Mouse (Mus musculus): ENCODE results near the gene Cttnbp2. TPM values are rescaled to one million over a fixed set of nuclear protein-coding genes. Genes with fewer than 3 reads are reported as not detected.
A peak's percentile ranks its signal among the peaks of the same experiment; 100 is the strongest.
"Not testable (repeated sequence)": the region's sequence is repeated elsewhere in the genome, so short reads cannot be mapped to it uniquely, and the experiment has no call there.

The Cttnbp2 gene
- polyA plus RNA-seq, 1 experiment from 2014 or later, result 22.3 TPM

DNA sequence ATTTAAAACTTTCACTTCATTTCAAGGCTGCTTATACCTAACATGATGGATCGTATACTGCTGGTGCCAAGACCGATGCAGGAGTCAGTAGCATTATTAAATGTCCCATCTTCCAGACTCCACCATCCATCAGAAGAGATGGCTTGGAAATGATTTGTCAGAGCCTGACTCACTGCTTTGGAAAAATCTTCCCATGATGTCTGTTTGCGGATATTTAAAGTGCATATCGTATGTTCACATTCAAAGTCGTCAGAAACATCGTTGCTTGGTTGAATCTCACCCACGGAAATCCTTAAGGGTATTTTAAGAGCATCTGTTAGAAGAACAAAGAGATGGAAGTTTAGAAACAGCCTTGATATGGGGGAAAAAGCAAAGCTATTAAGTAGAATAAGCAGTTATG lies 106.2 kb downstream of the Cttnbp2 start:
- Histone ChIP-seq H3K36me3 (peaks cover 20% of the 10 kb centered on the region), H3K27ac (no peak overlapping the region), H3K9ac (no peak overlapping the region), H3K4me2 (no peak overlapping the region), H3K4me1 (no peaks in the 10 kb centered on the region), H3K27me3 (no peaks in the 10 kb centered on the region), H3K4me3 (no peak overlapping the region), H3K9me3 (no peaks in the 10 kb centered on the region)
- 96% methylated on average over 7 of the region's 7 CpGs for WGBS
- no peak for ATAC-seq (ENCODE audit: insufficient number of reproducible peaks, insufficient read depth, low FRiP score, low TSS enrichment, low read depth)

GRCm38 (mm10) chr6:18401066-18401674 lies 113.5 kb downstream of the Cttnbp2 start:
- Histone ChIP-seq H3K4me2 (no peak overlapping the region), H3K4me3 (no peak overlapping the region), H3K9ac (no peak overlapping the region), H3K27me3 (no peaks in the 10 kb centered on the region), H3K9me3 (0 out of 2 replicates have a peak, but pooled peaks cover 5% of the 10 kb centered on the region), H3K36me3 (peaks cover 30% of the 10 kb centered on the region), H3K4me1 (no peaks in the 10 kb centered on the region), H3K27ac (no peak overlapping the region)
- 79% methylated on average over 1 of the region's 1 CpGs for WGBS
- no peak for ATAC-seq (ENCODE audit: insufficient number of reproducible peaks, insufficient read depth, low FRiP score, low TSS enrichment, low read depth)

- Histone ChIP-seq H3K36me3 (peaks cover 8% of the 10 kb centered on the region), H3K27me3 (no peaks in the 10 kb centered on the region), H3K4me1 (peaks cover 8% of the 10 kb centered on the region), H3K9ac (no peak overlapping the region), H3K27ac (no peak overlapping the region), H3K9me3 (no peaks in the 10 kb centered on the region), H3K4me3 (no peak overlapping the region), H3K4me2 (no peak overlapping the region)
- 74% methylated on average over 2 of the region's 2 CpGs for WGBS
- no peak for ATAC-seq (ENCODE audit: insufficient number of reproducible peaks, insufficient read depth, low FRiP score, low TSS enrichment, low read depth)
These were observed 133.3 kb downstream of the Cttnbp2 start for GRCm38 (mm10) chr6:18381380-18381779.

DNA sequence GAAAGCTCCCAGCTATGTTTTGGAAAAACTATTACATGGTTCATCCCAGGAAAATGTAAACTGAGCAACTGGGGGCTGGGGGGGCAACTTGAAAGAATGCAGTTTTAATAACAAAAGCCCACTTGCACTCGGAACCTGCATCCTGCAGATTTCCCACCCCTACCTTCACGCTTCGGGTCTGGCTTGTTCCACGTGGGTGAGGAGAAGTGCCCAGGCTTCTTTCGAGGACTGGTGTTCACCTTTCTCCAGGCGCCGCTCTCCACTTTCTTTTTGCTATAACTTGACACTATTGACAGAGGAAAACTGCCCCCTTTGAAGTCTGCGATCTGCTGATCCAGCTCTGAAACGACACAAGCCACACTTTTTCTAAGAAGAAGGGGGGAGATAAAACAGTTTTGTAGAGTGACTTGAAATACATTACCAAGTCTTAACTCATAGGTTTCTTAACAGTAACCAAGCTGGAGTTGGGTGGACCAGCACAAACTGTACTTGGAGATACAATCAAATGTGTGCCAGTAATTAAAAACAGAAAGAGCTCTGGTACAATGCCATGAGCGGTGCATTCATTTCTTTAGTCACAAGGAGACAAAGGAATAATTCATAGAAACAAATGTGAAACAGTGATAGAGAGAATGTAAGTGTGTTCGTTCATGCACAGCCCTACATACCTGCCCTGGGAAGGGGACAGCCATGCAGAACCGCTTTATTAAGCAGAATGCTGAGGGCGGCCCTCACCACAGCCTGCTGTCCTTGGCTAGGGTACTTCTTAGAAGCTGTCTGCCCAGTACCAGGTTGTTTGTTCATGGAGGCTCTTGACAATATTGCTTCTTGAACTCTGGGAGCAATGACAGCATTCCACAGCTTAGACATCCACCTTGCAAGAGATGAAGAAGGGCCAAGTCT lies 134.1 kb downstream of the Cttnbp2 start:
- ATAC-seq (ENCODE audit: insufficient number of reproducible peaks, insufficient read depth, low FRiP score, low TSS enrichment, low read depth), result no peak
- Histone ChIP-seq H3K4me2 (no peak overlapping the region), H3K9ac (no peak overlapping the region), H3K27me3 (no peaks in the 10 kb centered on the region), H3K36me3 (peaks cover 11% of the 10 kb centered on the region), H3K27ac (peak overlapping the region; percentile 57), H3K4me3 (no peak overlapping the region), H3K4me1 (peaks cover 8% of the 10 kb centered on the region), H3K9me3 (no peaks in the 10 kb centered on the region)
- 58% methylated on average over 13 of the region's 13 CpGs for WGBS

GRCm38 (mm10) chr6:18377755-18378154 lies 136.9 kb downstream of the Cttnbp2 start:
- peaks cover 12% of the 10 kb centered on the region for H3K36me3 ChIP-seq
- H3K4me3 ChIP-seq; ATAC-seq (ENCODE audit: insufficient number of reproducible peaks, insufficient read depth, low FRiP score, low TSS enrichment, low read depth); H3K4me2 ChIP-seq; H3K9ac ChIP-seq; H3K4me1 ChIP-seq; H3K9me3 ChIP-seq; H3K27me3 ChIP-seq; H3K27ac ChIP-seq: not testable (repeated sequence)
- 80% methylated on average over 2 of the region's 2 CpGs for WGBS

DNA sequence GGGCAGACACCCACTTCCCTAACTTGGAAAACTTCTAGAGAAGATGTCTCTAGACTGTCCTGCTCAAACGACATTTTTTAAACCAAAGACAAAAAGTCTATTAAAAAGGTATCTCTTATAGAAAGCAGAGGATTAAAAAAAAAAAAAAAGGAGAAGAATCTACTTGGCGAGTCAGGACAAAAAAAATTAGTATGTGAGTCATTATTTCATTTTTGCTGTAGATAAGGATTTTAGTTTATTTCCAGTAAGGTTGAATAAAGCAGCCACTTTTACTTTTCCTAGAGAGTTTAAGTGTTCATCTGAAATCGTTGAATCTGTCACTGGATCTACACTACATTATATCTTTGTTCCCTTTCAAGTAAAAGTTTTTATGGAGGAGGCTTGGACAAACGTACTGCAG lies 139.9 kb downstream of the Cttnbp2 start:
- Histone ChIP-seq H3K27me3 (no peaks in the 10 kb centered on the region), H3K9ac (no peak overlapping the region), H3K36me3 (0 out of 2 replicates have a peak, but pooled peaks cover 4% of the 10 kb centered on the region), H3K4me3 (no peak overlapping the region), H3K27ac (no peak overlapping the region), H3K9me3 (no peaks in the 10 kb centered on the region), H3K4me2 (no peak overlapping the region), H3K4me1 (no peaks in the 10 kb centered on the region)
- WGBS, result 69% methylated on average over 4 of the region's 4 CpGs
- no peak for ATAC-seq (ENCODE audit: insufficient number of reproducible peaks, insufficient read depth, low FRiP score, low TSS enrichment, low read depth)

DNA sequence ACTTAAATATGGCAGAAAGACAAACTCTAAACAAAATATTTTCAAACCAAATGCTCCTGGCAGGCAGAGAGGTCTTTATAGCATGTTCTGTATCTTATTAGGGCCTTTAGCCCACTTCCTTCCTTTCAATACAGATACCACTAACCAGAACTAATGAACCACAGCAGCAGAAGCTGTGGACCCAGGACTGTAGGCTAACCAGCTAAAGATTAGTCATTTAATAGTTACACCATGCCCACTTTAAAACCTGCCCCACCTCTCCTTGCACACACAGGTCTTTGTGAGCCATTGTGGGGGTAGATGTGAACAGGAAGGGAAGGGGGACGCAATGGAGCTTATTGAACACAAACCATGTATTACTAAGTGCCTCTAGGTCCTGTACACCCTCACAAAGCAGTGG lies 141.0 kb downstream of the Cttnbp2 start:
- H3K4me2 ChIP-seq, result no peak overlapping the region
- H3K9ac ChIP-seq, result no peak overlapping the region
- H3K4me1 ChIP-seq, result no peaks in the 10 kb centered on the region
- ATAC-seq (ENCODE audit: insufficient number of reproducible peaks, insufficient read depth, low FRiP score, low TSS enrichment, low read depth), result no peak
- H3K9me3 ChIP-seq, result no peaks in the 10 kb centered on the region
- H3K36me3 ChIP-seq, result 0 out of 2 replicates have a peak, but pooled peaks cover 4% of the 10 kb centered on the region
- 33% methylated on average over 1 of the region's 1 CpGs for WGBS
- no peak overlapping the region for H3K4me3 ChIP-seq
- H3K27ac ChIP-seq, result no peak overlapping the region
- no peaks in the 10 kb centered on the region for H3K27me3 ChIP-seq

DNA sequence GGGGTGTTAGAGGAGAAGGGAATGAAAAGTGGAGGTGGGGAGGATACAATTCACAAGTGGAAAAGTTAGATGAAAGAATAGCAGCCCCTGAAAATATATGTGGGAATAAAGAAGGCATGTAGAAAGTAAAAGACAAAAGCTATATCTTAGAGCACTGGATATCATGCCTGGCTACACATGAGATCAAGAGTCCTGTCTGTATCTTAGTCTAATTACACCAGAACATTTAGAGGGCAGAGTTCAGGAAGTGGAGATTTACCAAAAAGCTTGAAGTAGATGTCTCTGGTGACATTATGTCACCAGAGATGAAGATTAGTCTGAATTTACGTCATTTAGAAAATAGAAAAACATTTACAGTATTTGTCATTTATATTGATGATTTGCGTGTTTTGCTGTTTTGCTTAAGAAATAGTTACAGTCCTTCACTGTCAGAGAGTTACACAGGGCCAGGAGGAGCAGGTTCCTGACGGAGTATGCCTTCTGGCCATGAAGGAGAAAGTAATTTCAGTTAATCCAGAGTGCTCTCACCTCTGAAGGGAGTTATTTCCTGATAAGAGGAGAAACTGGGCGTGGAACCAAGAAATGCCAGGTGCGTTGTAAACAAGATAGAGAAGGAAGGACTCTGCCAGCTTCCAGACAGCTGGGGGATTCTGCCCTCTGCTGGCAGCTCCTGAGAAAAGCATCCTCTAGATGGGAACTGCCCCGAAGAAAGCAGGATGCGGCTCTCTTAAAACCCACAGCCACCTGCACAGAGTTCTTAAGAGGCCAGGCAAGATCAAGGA lies 142.0 kb downstream of the Cttnbp2 start:
- 0 out of 2 replicates have a peak, but pooled peaks cover 4% of the 10 kb centered on the region for H3K36me3 ChIP-seq
- no peak overlapping the region for H3K4me3 ChIP-seq
- H3K9me3 ChIP-seq, result no peaks in the 10 kb centered on the region
- H3K4me2 ChIP-seq, result no peak overlapping the region
- H3K27ac ChIP-seq, result no peak overlapping the region
- no peak overlapping the region for H3K9ac ChIP-seq
- 27% methylated on average over 7 of the region's 7 CpGs for WGBS
- no peaks in the 10 kb centered on the region for H3K27me3 ChIP-seq
- ATAC-seq (ENCODE audit: insufficient number of reproducible peaks, insufficient read depth, low FRiP score, low TSS enrichment, low read depth), result no peak
- H3K4me1 ChIP-seq, result no peaks in the 10 kb centered on the region

DNA sequence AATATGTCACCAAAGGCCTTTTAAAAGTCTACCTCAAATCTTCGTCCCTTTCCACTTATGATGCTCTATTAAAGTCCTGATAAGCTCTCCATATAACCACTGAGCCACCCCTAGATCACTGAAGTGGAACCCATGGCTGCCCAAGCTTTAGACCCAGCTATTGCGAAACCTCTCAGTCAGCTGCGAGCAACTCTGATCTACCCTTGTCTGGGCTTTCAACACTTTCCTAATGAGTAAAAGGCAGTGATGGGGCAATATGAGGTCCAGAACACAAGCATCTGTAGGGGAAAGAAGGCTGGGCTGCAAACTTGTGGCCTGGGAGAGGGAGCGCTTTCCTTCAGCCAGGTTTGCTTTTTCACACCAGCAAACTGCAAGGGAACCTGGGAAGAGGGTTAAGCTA lies 144.9 kb downstream of the Cttnbp2 start:
- H3K4me2 ChIP-seq, result no peak overlapping the region
- no peaks in the 10 kb centered on the region for H3K27me3 ChIP-seq
- no peaks in the 10 kb centered on the region for H3K9me3 ChIP-seq
- no peak for ATAC-seq (ENCODE audit: insufficient number of reproducible peaks, insufficient read depth, low FRiP score, low TSS enrichment, low read depth)
- 90% methylated on average over 4 of the region's 4 CpGs for WGBS
- H3K9ac ChIP-seq, result no peak overlapping the region
- H3K36me3 ChIP-seq, result no peaks in the 10 kb centered on the region
- H3K4me3 ChIP-seq, result no peak overlapping the region
- no peaks in the 10 kb centered on the region for H3K4me1 ChIP-seq
- no peak overlapping the region for H3K27ac ChIP-seq

GRCm38 (mm10) chr6:18369054-18369453 lies 145.6 kb downstream of the Cttnbp2 start:
- Histone ChIP-seq H3K36me3 (no peaks in the 10 kb centered on the region), H3K4me1 (no peaks in the 10 kb centered on the region), H3K27me3 (no peaks in the 10 kb centered on the region), H3K4me3 (no peak overlapping the region), H3K27ac (no peak overlapping the region), H3K9ac (no peak overlapping the region), H3K4me2 (no peak overlapping the region), H3K9me3 (no peaks in the 10 kb centered on the region)
- WGBS, result 71% methylated on average over 3 of the region's 3 CpGs
- ATAC-seq (ENCODE audit: insufficient number of reproducible peaks, insufficient read depth, low FRiP score, low TSS enrichment, low read depth), result no peak

GRCm38 (mm10) chr6:18362232-18362631 lies 152.4 kb downstream of the Cttnbp2 start:
- Histone ChIP-seq H3K4me3 (no peak overlapping the region), H3K27me3 (no peaks in the 10 kb centered on the region), H3K4me2 (no peak overlapping the region), H3K36me3 (no peaks in the 10 kb centered on the region), H3K9ac (no peak overlapping the region), H3K27ac (no peak overlapping the region), H3K4me1 (no peaks in the 10 kb centered on the region), H3K9me3 (no peaks in the 10 kb centered on the region)
- 62% methylated on average over 5 of the region's 5 CpGs for WGBS
- no peak for ATAC-seq (ENCODE audit: insufficient number of reproducible peaks, insufficient read depth, low FRiP score, low TSS enrichment, low read depth)

Measured in embryonic facial prominence, embryonic 13.5 days (tissue).